Mouse (Mus musculus): ENCODE results near the gene Fam53b.
A peak's percentile ranks its signal among the peaks of the same experiment; 100 is the strongest.
"Not testable (repeated sequence)": the region's sequence is repeated elsewhere in the genome, so short reads cannot be mapped to it uniquely, and the experiment has no call there.

The Fam53b gene

DNA sequence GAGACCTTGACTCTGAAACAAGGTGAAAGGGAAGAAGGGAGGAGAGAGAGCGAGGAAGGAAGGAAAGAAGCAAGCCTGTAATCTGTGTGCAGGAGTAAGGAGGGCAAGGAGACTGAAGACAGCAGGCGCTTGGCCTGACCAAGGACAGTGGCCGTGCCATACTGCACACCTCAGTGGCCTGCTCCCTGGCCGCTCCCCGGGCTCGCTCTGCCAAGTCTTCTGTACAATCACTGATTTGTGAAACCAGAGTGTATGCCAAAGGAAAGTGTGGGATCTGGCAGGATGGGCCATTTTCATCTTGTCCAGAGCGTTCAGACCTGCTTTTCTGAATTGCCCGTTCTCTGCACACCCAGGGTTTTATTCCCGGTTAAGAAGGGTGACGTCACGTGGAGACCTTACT is 132.4 kb downstream of the Fam53b start:
- DNase-seq (ENCODE audit: low read depth), result no peak

GRCm38 (mm10) chr7:132679549-132679948 is 134.1 kb downstream of the Fam53b start:
- DNase-seq (ENCODE audit: low read depth), result no peak

DNA sequence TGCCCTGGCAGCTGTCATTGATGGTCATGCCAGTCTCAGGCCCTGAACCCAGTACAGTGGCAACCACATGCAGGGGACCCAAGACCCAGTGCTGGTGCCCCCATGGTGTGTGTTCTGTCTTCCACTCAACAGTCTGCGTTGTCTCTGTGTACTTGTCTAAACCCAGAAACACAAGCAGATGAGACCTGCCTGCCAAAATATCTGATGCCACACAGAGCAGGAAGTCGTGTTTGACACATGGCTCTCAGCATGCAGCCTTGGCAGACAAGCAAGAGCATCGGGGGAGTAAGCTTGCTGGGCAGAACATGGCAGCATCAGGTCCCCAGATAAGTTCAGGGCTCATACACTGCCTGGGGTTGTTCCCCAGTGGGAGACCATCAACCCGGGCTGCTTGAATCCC is 134.6 kb downstream of the Fam53b start:
- no peak for DNase-seq (ENCODE audit: low read depth)

GRCm38 (mm10) chr7:132675922-132676321 is 137.8 kb downstream of the Fam53b start:
- DNase-seq (ENCODE audit: low read depth), result no peak

- DNase-seq (ENCODE audit: low read depth), result no peak
Measured at GRCm38 (mm10) chr7:132673931-132674755, 139.5 kb downstream of the Fam53b start.

- DNase-seq (ENCODE audit: low read depth), result peak; percentile 70
Measured at GRCm38 (mm10) chr7:132672481-132672959, 141.2 kb downstream of the Fam53b start.

- no peak for DNase-seq (ENCODE audit: low read depth)
Measured at GRCm38 (mm10) chr7:132670863-132671165, 142.9 kb downstream of the Fam53b start.

DNA sequence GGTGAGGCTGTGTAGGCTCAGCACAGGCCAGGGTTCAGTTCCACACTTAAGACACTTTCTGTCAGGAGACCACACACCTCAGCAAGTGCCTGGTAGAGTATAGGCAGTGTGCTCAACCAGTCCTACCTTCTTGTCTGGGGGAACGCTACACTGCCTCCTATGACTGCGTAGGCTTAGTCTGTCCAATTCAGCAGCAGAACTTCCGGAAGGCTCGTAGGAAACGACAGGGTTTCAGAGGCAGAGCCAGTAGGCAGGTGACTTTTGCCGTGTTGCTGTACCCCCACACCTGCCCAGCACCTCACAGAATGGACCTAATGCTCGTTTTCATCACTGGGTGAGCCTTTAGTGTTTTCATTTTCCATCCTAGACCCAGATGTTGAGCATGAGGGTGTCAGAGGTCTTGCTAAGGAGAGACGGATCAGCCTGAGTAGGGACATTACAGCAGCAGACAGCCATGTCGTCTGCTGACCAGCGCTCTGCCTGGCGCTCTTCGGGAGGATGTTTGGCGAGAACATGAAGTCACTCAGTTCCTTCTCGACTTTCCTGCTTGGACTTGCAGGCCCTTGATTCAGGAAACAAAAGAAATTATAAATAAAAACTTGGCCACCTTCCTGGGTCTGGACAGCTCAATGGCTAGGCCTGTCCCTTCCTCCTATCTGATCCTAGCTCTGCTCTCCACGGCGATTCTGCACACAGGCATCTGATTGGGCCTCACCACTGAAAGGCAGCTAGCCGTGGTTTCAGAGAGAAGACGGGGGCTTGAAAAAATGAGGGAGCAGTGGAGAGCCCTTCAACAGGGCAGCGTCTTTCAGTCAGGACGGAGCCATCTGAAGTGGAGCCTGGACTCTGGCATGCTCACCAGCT is 143.5 kb downstream of the Fam53b start:
- no peak for DNase-seq (ENCODE audit: low read depth)

- DNase-seq (ENCODE audit: low read depth), result no peak
Measured at GRCm38 (mm10) chr7:132668604-132669003, 145.1 kb downstream of the Fam53b start.

GRCm38 (mm10) chr7:132666516-132666915 is 147.2 kb downstream of the Fam53b start:
- DNase-seq (ENCODE audit: low read depth), result no peak

- no peak for DNase-seq (ENCODE audit: low read depth)
Measured at GRCm38 (mm10) chr7:132665664-132666382, 147.9 kb downstream of the Fam53b start.

DNA sequence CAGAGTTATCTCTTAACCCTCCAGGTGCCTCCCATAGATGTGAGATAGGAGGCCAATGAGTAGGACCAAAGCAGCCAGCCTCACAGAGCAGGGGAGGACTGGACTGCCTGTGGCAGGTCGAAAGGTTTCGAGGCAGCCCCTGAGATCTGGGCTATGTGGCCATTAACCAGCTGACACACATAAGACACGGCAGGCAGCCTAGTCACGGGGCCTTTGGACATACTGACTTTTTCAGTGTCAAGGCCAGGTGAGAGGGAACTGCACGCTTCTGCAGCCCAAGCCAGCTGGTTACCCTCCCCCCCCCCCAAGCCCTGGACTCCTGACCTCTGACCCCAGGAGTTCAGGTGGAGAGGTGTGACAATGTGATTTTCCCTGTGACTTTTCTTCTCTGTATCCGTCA is 148.9 kb downstream of the Fam53b start:
- no peak for DNase-seq (ENCODE audit: low read depth)

DNA sequence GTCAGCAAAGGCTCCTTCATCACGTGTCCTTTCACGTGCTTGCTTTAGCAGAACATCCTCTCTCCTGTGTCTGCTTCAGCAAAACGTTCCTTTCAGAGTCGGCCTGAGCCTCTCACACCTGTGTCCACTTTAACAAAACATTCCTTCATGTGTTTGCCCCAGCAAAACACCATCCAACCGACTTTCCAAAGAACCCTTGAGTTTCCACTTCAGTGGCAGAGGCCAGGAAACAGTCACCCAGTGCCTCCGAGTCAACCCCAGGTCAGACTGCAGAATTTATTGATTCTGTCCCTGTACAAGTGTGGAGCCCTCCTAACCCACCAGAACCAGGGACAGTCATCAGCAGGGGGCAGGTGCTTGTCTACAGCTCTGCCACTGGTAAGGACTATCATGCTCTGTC is 150.9 kb downstream of the Fam53b start:
- not testable (repeated sequence) for DNase-seq (ENCODE audit: low read depth)

Measured in induced T-regulatory cell, adult 2 months (primary cell).